Mouse (Mus musculus) large intestine, adult 2 months (tissue): ENCODE measurements at regions not wholly inside any gene's neighbourhood (a gene's known extent, or its start where the extent isn't known, plus 50 kb on each side); places are given as distances from the start of the nearest gene placed in this dataset.

Source experiments
- DNase-seq: peaks from one replicate; pipeline ENCODE4 v3.0.0-alpha.2; 2012; ENCODE audit warnings: low read depth, low spot score
- WGBS: fragments of 180-500 bp; shearing (Covaris S2); methylation state at CpG from one replicate; pipeline ENCODE4 v1.1.7; 2018; 5-methylcytosine and 5-hydroxymethylcytosine counted together

DNA sequence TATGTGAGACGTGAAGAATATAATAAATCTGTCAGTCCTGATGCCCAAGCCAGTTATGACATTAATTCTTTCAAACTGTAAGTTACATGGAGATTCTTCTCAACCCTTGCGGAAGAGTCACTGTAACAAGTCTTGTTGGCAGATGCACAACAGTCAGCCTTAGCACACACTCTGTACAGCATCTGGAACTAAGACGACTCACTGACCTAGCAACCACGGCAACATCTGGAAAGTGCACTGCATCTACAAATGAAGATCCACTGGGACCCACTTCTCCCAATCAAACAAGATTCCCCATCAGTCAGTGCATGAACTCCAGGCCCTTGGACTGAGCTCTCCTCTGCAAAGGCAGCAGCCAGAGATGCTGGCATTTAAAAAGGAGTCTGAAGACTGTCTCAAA is 620.2 kb downstream of the Basp1 start:
- 67% methylated on average over 4 of the region's 4 CpGs for WGBS
- DNase-seq, result no peak

- 65% methylated on average over 3 of the region's 3 CpGs for WGBS
- DNase-seq, result no peak
These were observed 627.2 kb downstream of the Basp1 start for GRCm38 (mm10) chr15:24786336-24786735.

DNA sequence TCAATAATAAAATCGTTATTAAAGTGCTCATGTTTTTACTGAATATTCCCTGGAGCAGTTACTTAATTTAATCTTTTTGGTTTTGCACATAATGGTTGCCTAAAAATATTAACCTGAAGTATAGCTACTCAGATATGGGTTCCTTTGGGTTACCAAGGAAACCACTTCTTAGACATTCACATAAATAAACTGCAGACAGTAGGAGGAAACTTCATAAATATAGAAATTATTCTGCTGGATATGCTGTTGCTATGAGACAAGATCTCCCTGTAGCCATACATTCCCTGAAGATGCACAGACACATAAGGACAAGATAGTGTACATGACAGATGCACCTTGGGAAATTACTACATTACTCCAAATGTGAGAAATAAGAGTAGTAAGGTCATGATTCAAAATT is 635.3 kb downstream of the Basp1 start:
- 56% methylated on average over 1 of the region's 1 CpGs for WGBS
- DNase-seq, result no peak

GRCm38 (mm10) chr15:24751480-24752157 is 661.9 kb downstream of the Basp1 start:
- DNase-seq, result no peak
- 12% methylated on average over 2 of the region's 2 CpGs for WGBS

GRCm38 (mm10) chr15:24743240-24743639 is 670.3 kb downstream of the Basp1 start:
- 70% methylated on average over 6 of the region's 6 CpGs for WGBS
- no peak for DNase-seq

- WGBS, result 87% methylated on average over 4 of the region's 4 CpGs
- no peak for DNase-seq
These were observed 688.4 kb downstream of the Basp1 start for GRCm38 (mm10) chr15:24725170-24725569.

DNA sequence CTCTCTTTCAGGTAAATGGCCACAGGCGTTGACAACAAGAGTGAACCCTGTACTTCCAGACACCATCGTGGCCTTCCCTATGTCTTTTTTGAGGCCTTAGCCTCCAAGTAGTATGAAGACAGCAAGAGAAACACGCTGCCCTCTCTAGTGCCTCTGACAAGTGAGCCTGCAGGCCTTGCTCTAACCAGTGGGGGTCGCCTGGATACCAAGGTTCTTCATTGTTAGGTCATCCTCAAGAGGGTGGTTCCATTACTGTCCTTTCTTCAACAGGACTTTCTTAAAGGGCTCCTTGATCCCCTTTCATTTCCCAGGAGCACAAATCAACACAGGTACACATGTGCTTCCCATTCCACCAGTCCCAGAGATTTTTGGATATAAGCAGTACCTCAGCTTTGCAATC is 688.9 kb downstream of the Basp1 start:
- WGBS, result 45% methylated on average over 4 of the region's 4 CpGs
- no peak for DNase-seq

GRCm38 (mm10) chr15:24720346-24720745 is 693.2 kb downstream of the Basp1 start:
- 50% methylated on average over 2 of the region's 2 CpGs for WGBS

GRCm38 (mm10) chr15:24682167-24682566 is 731.4 kb downstream of the Basp1 start:
- WGBS, result 62% methylated on average over 4 of the region's 4 CpGs
- no peak for DNase-seq

More at GRCm38 (mm10) chr15:24720346-24720745, 693.2 kb downstream of the Basp1 start:
- DNase-seq, result no peak

DNA sequence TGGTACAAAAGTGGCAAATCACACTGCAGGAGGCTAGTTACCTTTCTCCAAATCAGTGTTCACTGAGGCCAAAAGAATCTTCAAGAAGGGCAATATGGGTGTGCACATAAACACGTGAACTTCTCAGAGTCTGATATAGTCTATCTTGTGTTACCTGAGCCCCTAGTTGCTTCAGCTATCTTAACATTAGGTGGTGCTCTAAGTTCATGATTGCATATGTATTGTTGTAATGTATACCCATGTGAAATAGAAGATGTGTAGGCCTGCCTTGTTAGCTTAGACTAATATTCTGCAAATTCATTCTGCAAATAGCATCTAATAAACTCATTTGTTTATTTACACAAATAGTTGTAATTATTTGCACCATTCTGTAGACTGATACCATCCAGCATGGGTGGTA is 764.6 kb downstream of the Basp1 start:
- 84% methylated on average over 1 of the region's 1 CpGs for WGBS
- no peak for DNase-seq

GRCm38 (mm10) chr15:24635620-24636019 is 777.9 kb downstream of the Basp1 start:
- 85% methylated on average over 2 of the region's 2 CpGs for WGBS
- DNase-seq, result no peak

- WGBS, result 25% methylated on average over 4 of the region's 4 CpGs
- DNase-seq, result no peak
These were observed 817.3 kb downstream of the Basp1 start for GRCm38 (mm10) chr15:24596242-24596641.

DNA sequence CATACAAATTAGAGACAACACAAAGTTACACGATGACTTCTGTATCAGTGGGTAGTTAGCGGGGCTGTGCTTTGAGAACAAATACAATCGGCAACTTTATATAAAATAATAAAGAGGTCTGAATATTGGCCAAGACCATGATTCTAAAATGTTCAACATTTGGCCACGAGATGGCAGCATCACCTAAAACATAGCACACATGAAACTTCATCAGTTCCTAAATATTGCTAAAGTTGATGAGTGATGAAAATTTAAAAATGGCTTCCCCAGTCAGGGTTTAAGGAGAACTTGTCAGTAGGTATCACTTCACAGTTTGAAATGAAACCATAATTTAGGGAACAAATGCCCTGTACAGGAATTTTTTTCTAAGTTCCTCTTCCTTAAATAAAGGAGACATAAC is 824.6 kb downstream of the Basp1 start:
- 17% methylated on average over 4 of the region's 4 CpGs for WGBS
- peak; percentile 13 for DNase-seq

GRCm38 (mm10) chr15:24566981-24567380 is 846.6 kb downstream of the Basp1 start:
- WGBS, result 60% methylated on average over 3 of the region's 3 CpGs
- no peak for DNase-seq

DNA sequence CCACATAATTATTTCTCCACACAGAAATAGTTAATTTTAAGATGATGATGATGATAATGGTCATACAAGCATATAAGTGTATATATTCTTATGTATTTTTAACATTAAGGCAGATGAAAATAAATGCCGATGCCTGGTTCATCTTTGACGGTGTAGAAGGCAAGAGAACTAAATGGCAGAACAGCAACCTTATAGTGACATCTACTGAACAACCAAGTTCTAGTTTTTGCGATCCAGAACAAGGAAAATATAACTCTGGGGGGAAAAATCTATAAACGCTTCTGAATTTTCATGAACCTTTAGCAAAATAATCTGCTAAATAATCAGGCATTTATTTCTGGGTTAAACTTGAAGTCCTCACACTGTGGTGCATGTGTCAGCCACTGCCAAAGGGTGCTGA is 856.8 kb downstream of the Basp1 start:
- no peak for DNase-seq
- WGBS, result 90% methylated on average over 4 of the region's 4 CpGs

DNA sequence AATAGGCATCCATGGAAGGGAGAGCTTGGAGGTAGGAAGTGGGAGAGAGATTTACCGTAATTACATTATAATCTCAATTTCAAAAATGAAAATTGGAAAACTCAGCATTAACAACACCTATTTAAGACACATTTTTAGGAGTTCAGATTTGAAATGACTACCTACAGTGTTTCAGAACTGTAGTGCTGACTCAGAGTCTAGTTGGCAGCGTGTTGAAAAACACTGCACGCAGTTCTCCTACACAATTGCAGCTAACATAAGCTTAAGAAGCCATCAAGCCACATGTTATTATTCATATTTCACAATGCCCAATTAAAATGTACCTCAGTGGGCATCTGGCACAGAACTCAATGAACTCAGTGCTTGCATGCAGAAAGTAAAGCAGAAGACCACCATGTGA is 863.5 kb downstream of the Basp1 start:
- WGBS, result 88% methylated on average over 3 of the region's 3 CpGs
- DNase-seq, result no peak

DNA sequence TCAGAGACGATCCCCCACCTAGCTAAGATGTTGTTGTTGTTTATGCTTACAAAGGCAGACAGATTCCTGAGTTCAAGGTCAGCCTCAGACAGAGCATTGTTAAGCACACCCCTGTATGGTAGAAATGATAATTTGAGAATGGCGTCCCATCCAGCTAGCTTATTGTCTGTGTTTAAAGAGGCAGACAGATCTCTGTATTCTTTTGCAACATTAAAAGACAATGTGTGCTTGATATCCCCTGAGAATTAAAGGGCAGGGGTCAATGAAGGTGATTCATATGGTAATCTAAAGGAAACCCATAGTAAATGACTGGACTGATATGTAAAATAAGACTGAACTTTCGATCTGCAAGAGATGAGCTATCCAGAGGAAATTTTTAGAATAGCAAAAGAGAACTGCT is 883.5 kb downstream of the Basp1 start:
- whole genome bisulfite sequencing, result 80% methylated on average over 3 of the region's 3 CpGs
- no peak for DNase-seq

GRCm38 (mm10) chr15:24527379-24527778 is 886.2 kb downstream of the Basp1 start:
- DNase-seq, result no peak
- WGBS, result 70% methylated on average over 5 of the region's 5 CpGs

DNA sequence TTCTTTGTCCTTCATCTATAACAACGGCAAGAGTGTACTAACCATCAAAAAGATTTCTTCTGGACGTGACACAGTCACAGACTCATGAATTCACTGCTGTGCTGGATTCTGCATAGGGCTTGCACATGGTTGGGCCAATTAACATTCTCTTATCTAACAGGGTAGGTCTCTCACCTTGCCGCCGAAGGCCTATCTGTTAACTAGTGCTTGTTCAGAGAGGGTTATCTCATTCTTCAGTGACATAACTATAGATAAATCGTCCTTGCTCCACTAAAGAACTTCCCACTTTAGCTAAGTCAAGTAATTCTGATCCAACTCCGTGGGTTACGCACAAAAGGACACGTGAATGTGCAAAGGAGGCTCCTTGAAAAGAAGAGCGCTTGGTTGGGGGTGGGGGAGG is 899.6 kb downstream of the Basp1 start:
- DNase-seq, result no peak
- 79% methylated on average over 9 of the region's 9 CpGs for WGBS

DNA sequence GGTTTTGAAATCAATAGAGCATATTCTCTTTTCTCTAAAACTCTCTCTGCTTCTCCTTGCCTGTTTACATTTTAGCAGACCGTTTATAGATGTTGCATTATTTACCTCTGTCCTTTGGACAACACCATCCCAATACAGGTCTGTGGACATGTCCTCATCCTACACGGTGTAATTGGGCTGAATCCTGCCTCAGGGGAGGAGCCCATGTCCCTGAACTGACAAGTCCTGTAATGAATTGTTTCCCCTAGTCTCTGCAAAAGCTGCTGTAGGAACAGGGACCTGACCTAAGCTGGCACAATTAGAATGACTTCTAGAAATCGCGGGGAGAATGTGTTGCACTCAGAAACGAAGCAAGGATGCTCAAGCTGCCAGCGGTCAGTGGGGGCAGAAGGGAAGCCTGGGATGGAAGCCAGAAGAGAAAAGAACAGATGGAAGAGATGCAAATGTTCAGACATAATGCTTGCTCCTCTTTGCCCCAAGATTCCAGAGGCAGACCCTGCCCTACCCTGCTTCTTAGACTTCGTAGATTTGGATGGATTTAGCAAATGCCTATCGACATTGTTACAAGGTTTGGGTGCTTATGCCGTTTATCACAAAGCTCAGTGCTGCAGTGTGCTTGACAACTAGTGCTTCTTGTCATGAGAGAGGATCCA is 911.5 kb downstream of the Basp1 start:
- no peak for DNase-seq
- 66% methylated on average over 9 of the region's 9 CpGs for WGBS

GRCm38 (mm10) chr15:24486235-24486634 is 927.3 kb downstream of the Basp1 start:
- WGBS, result 77% methylated on average over 2 of the region's 2 CpGs
- DNase-seq, result no peak

DNA sequence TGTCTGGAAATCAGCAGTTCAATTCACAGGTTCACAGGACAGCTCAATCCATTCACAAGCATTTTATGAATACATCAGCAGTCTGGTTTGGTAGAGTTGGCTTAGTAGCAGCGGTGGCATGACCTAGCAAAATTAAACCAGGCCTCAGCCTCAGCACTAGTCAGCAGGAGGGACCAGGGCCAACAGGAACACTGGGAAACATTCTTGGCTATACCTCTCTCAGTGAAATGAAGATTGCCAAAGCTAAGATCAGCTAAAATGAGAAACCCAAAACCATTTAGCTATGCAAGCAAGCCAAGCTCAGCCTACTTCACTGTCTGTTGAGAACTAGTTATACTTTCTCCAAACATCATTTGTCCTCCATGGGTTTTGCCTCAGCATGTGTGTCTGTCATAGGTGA is 945.3 kb downstream of the Basp1 start:
- no peak for DNase-seq
- 74% methylated on average over 1 of the region's 1 CpGs for WGBS
